Comparison of ENCODE assay signal across 8 mouse cellular contexts in the genomic region with DNA sequence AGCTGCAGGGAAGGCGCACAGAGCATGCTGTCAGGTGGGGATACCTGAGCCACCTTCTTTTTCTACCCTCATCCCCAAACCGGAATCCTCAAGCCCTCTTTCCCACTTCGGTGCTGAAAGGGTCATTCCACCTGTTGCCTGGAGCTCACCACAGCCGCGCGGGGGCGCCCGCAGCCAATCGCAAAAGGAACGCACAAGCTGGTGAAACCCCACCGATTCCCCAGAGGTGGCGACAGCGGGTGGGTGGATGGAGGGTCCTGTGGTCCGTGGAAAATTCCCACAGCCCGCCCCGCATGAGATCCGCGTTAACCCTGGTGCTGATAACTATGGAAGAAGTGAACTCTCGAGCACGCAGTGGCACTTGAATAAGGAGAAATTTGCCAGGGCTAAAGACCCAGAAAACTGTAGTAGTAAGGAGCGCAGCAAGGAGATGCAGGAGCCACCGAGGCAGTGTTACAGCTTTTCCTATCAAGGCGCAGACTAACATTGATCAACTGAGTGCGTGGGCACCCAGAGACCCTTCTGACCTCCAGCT. TPM values are rescaled to one million over a fixed set of nuclear protein-coding genes. Genes with fewer than 3 reads are reported as not detected.
A peak's percentile ranks its signal among the peaks of the same experiment; 100 is the strongest.
DNase-seq lines count a peak whose midpoint lies in the region; ATAC-seq lines count a peak whose summit lies in the region.

No protein-coding gene starts in this region.

- H3K4me1 ChIP-seq in forebrain, embryonic 13.5 days: peaks cover 21% of the 10 kb centered on the region
- peaks cover 21% of the 10 kb centered on the region for H3K4me1 ChIP-seq in forebrain, embryonic 15.5 days
- peaks cover 11% of the 10 kb centered on the region; the same call in 1 of the 2 replicates for H3K4me1 ChIP-seq in midbrain, embryonic 14.5 days (ENCODE audit: control insufficient read depth, insufficient read depth, low read length)

- 4% methylated on average over 24 of the region's 24 CpGs for WGBS in forebrain, embryonic 13.5 days
- WGBS in forebrain, embryonic 15.5 days: 3% methylated on average over 24 of the region's 24 CpGs
- 3% methylated on average over 24 of the region's 24 CpGs for WGBS in midbrain, embryonic 14.5 days

- H3K9ac ChIP-seq in forebrain, embryonic 13.5 days: no peak overlapping the region
- H3K9ac ChIP-seq in forebrain, embryonic 15.5 days (replicated peaks): no peak overlapping the region
- no peak overlapping the region for H3K9ac ChIP-seq in midbrain, embryonic 14.5 days (replicated peaks; ENCODE audit: low read length)

- H3K4me3 ChIP-seq in forebrain, embryonic 13.5 days: no peak overlapping the region
- no peak overlapping the region; the same call in 1 of the 2 replicates for H3K4me3 ChIP-seq in forebrain, embryonic 15.5 days
- 0 out of 2 replicates have a peak overlapping the region, but pooled peaks have one; percentile 31 for H3K4me3 ChIP-seq in midbrain, embryonic 14.5 days (replicated peaks; ENCODE audit: low read depth, low read length)

- peak; percentile 50 for DNase-seq in c-Kit-positive CD71-positive TER-119-positive erythroid progenitor cells, embryonic 14.5 days (ENCODE audit: low spot score)
- DNase-seq in gastrocnemius, adult 18-20 months (ENCODE audit: low spot score): peak; percentile 81
- peak; percentile 77 to 81 for DNase-seq in left cerebral cortex, postnatal 14 days (ENCODE audit: low spot score in 2 of 2)
- DNase-seq in midbrain, embryonic 14.5 days: peak; percentile 78
- peak; percentile 54 to 73 for DNase-seq in spleen, postnatal 14 days (ENCODE audit: low spot score in 2 of 2)

- H3K27me3 ChIP-seq in forebrain, embryonic 13.5 days: peaks cover 87% of the 10 kb centered on the region
- peaks cover 67% of the 10 kb centered on the region for H3K27me3 ChIP-seq in forebrain, embryonic 15.5 days
- peaks cover 50% of the 10 kb centered on the region for H3K27me3 ChIP-seq in midbrain, embryonic 14.5 days (ENCODE audit: control insufficient read depth, insufficient read depth, low read length)

- peak overlapping the region; percentile 27; the same call in 1 of the 2 replicates for H3K4me2 ChIP-seq in forebrain, embryonic 13.5 days
- H3K4me2 ChIP-seq in forebrain, embryonic 15.5 days (replicated peaks): no peak overlapping the region
- H3K4me2 ChIP-seq in midbrain, embryonic 14.5 days (ENCODE audit: low read length): peak overlapping the region; percentile 3; the same call in 1 of the 2 replicates

- intact Hi-C loops in left cerebral cortex, postnatal 14 days (cut with DNase I): loop anchor here (2.0 to 10.0 kb wide), 2 partner anchors 54 to 116 kb away; a partner anchor contains a TSS

- ATAC-seq in forebrain, embryonic 13.5 days: no peak
- ATAC-seq in forebrain, embryonic 15.5 days (replicated peaks): no peak
- peak; percentile 48 for ATAC-seq in inflammation-experienced regulatory T-cells, adult 6 months
- no peak for ATAC-seq in midbrain, embryonic 14.5 days (ENCODE audit: low FRiP score, low TSS enrichment)

- H3K9me3 ChIP-seq in forebrain, embryonic 13.5 days (replicated peaks): no peaks in the 10 kb centered on the region
- H3K9me3 ChIP-seq in forebrain, embryonic 15.5 days: no peaks in the 10 kb centered on the region
- no peaks in the 10 kb centered on the region for H3K9me3 ChIP-seq in midbrain, embryonic 14.5 days (ENCODE audit: control insufficient read depth, low read length)

- no peaks in the 10 kb centered on the region for H3K36me3 ChIP-seq in forebrain, embryonic 13.5 days (ENCODE audit: poor library complexity, severe bottlenecking)
- no peaks in the 10 kb centered on the region for H3K36me3 ChIP-seq in forebrain, embryonic 15.5 days
- no peaks in the 10 kb centered on the region for H3K36me3 ChIP-seq in midbrain, embryonic 14.5 days (ENCODE audit: control insufficient read depth, insufficient read depth, low read length)

- H3K27ac ChIP-seq in forebrain, embryonic 13.5 days: no peak overlapping the region
- H3K27ac ChIP-seq in forebrain, embryonic 15.5 days (replicated peaks): no peak overlapping the region
- no peak overlapping the region for H3K27ac ChIP-seq in midbrain, embryonic 14.5 days (replicated peaks; ENCODE audit: low read depth, low read length)

RNA-seq across cellular contexts. Expression of a gene that starts 2.0 kb away (rescaled TPM):
- 0.15 and 0.29 TPM in 2 replicates for polyA plus RNA-seq in forebrain, embryonic 13.5 days (2015; fragmentation: Nextera tagmentation; extraction: Ambion mirVana)
- polyA plus RNA-seq in forebrain, embryonic 15.5 days (2015; fragmentation: Nextera tagmentation; extraction: Ambion mirVana): 0.46 and 1.1 TPM in 2 replicates
- not detected for total RNA-seq in gastrocnemius, adult 18-20 months (2021)
- not detected for polyA plus RNA-seq in inflammation-experienced regulatory T-cells, adult 6 months (2017; shearing (Covaris generic))
- total RNA-seq in left cerebral cortex, postnatal 14 days (2021): 1 to 10 TPM; 5.7 to 8.9 TPM
- polyA plus RNA-seq in midbrain, embryonic 14.5 days (2014; fragmentation: Nextera tagmentation; extraction: Ambion mirVana): 0.59 and 1.3 TPM in 2 replicates

RNA-seq across cellular contexts. Expression of a gene that starts 11.0 kb away (rescaled TPM):
- 0.25 and 0.81 TPM in 2 replicates for polyA plus RNA-seq in forebrain, embryonic 13.5 days (2015; fragmentation: Nextera tagmentation; extraction: Ambion mirVana)
- 0.47 TPM in 1 of 2 replicates, not detected in the other for polyA plus RNA-seq in forebrain, embryonic 15.5 days (2015; fragmentation: Nextera tagmentation; extraction: Ambion mirVana)
- 100 to 1,000 TPM; 124 to 137 TPM for total RNA-seq in gastrocnemius, adult 18-20 months (2021)
- polyA plus RNA-seq in inflammation-experienced regulatory T-cells, adult 6 months (2017; shearing (Covaris generic)): not detected
- 1 to 10 TPM; 5.9 to 6.0 TPM for total RNA-seq in left cerebral cortex, postnatal 14 days (2021)
- polyA plus RNA-seq in midbrain, embryonic 14.5 days (2014; fragmentation: Nextera tagmentation; extraction: Ambion mirVana): 0.51 and 1.5 TPM in 2 replicates

RNA-seq across cellular contexts. Expression of a gene that starts 13.8 kb away (rescaled TPM):
- polyA plus RNA-seq in forebrain, embryonic 13.5 days (2015; fragmentation: Nextera tagmentation; extraction: Ambion mirVana): 142 and 151 TPM in 2 replicates
- 144 and 154 TPM in 2 replicates for polyA plus RNA-seq in forebrain, embryonic 15.5 days (2015; fragmentation: Nextera tagmentation; extraction: Ambion mirVana)
- total RNA-seq in gastrocnemius, adult 18-20 months (2021): 10 to 100 TPM; 31.1 to 33.4 TPM
- 100 to 1,000 TPM in 1 of 3 experiments, 10 to 100 TPM in 2; 79.4 to 107 (median 86.2) TPM for polyA plus RNA-seq in inflammation-experienced regulatory T-cells, adult 6 months (2017; shearing (Covaris generic))
- total RNA-seq in left cerebral cortex, postnatal 14 days (2021): 10 to 100 TPM; 50.0 to 59.5 TPM
- 136 and 141 TPM in 2 replicates for polyA plus RNA-seq in midbrain, embryonic 14.5 days (2014; fragmentation: Nextera tagmentation; extraction: Ambion mirVana)

RNA-seq across cellular contexts. Expression of a gene that starts 15.4 kb away (rescaled TPM):
- polyA plus RNA-seq in forebrain, embryonic 13.5 days (2015; fragmentation: Nextera tagmentation; extraction: Ambion mirVana): 23.9 and 25.5 TPM in 2 replicates
- polyA plus RNA-seq in forebrain, embryonic 15.5 days (2015; fragmentation: Nextera tagmentation; extraction: Ambion mirVana): 30.9 and 35.3 TPM in 2 replicates
- 1 to 10 TPM; 2.8 to 3.2 TPM for total RNA-seq in gastrocnemius, adult 18-20 months (2021)
- 1 to 10 TPM in 1 of 3 experiments, under 1 TPM in 1, not detected in 1; 0.86 to 1.7 TPM for polyA plus RNA-seq in inflammation-experienced regulatory T-cells, adult 6 months (2017; shearing (Covaris generic))
- 1 to 10 TPM; 3.8 to 4.0 TPM for total RNA-seq in left cerebral cortex, postnatal 14 days (2021)
- polyA plus RNA-seq in midbrain, embryonic 14.5 days (2014; fragmentation: Nextera tagmentation; extraction: Ambion mirVana): 17.0 and 18.5 TPM in 2 replicates

RNA-seq across cellular contexts. Expression of a gene that starts 25.5 kb away (rescaled TPM):
- polyA plus RNA-seq in forebrain, embryonic 13.5 days (2015; fragmentation: Nextera tagmentation; extraction: Ambion mirVana): 19.8 and 24.1 TPM in 2 replicates
- 42.1 and 44.1 TPM in 2 replicates for polyA plus RNA-seq in forebrain, embryonic 15.5 days (2015; fragmentation: Nextera tagmentation; extraction: Ambion mirVana)
- 10 to 100 TPM; 50.2 to 58.8 TPM for total RNA-seq in gastrocnemius, adult 18-20 months (2021)
- polyA plus RNA-seq in inflammation-experienced regulatory T-cells, adult 6 months (2017; shearing (Covaris generic)): 10 to 100 TPM; 15.3 to 15.8 (median 15.5) TPM
- 10 to 100 TPM; 84.3 to 94.3 TPM for total RNA-seq in left cerebral cortex, postnatal 14 days (2021)
- 37.4 and 42.5 TPM in 2 replicates for polyA plus RNA-seq in midbrain, embryonic 14.5 days (2014; fragmentation: Nextera tagmentation; extraction: Ambion mirVana)
